7 mouse cellular contexts compared by ENCODE assay signal in genomic region chr2:75960366-75961330, GRCm38 (mm10). TPM values are rescaled to one million over a fixed set of nuclear protein-coding genes. Genes with fewer than 3 reads are reported as not detected.
DNase-seq lines count a peak whose midpoint lies in the region; ATAC-seq and TF ChIP-seq lines count a peak whose summit lies in the region.

No protein-coding gene starts in this region.

- 41% methylated on average over 15 of the region's 15 CpGs for WGBS in heart, embryonic 12.5 days
- 44% methylated on average over 15 of the region's 15 CpGs for WGBS in kidney, embryonic 15.5 days
- 46% methylated on average over 15 of the region's 15 CpGs for WGBS in midbrain, embryonic 11.5 days

- peak; percentile 75 for ATAC-seq in heart, embryonic 12.5 days (ENCODE audit: insufficient number of reproducible peaks, low FRiP score)
- peak; percentile 61 for ATAC-seq in kidney, embryonic 15.5 days (replicated peaks; ENCODE audit: low FRiP score)
- peak; percentile 33; the same call in 1 of the 2 replicates for ATAC-seq in midbrain, embryonic 11.5 days (ENCODE audit: low FRiP score)
- no peak for ATAC-seq in granulocyte monocyte progenitor cell, adult 5-6 weeks (replicated peaks; ENCODE audit: poor library complexity, severe bottlenecking)
- ATAC-seq in inflammation-experienced regulatory T-cells, adult 6 months: no peak

- peak overlapping the region; percentile 81 for H3K27ac ChIP-seq in heart, embryonic 12.5 days (ENCODE audit: poor library complexity, severe bottlenecking)
- peak overlapping the region; percentile 45 for H3K27ac ChIP-seq in kidney, embryonic 15.5 days
- H3K27ac ChIP-seq in midbrain, embryonic 11.5 days (ENCODE audit: low read depth, low read length): peak overlapping the region; percentile 74; the same call in 1 of the 2 replicates

- no peak for TF ChIP-seq POLR2A in brain, embryonic 14.5 days (IDR thresholded peaks at IDR 0.05; ENCODE audit: borderline replicate concordance, extremely low read depth, insufficient read depth, insufficient read length, poor library complexity, severe bottlenecking)

- DNase-seq in WW6 (ENCODE audit: low read depth, low spot score): peak; percentile 56
- DNase-seq in brain, embryonic 14.5 days (ENCODE audit: low read depth): peak; percentile 59
- no peak for DNase-seq in midbrain, embryonic 11.5 days (ENCODE audit: low spot score, missing footprints)

- no peaks in the 10 kb centered on the region for H3K9me3 ChIP-seq in heart, embryonic 12.5 days (replicated peaks)
- no peaks in the 10 kb centered on the region for H3K9me3 ChIP-seq in kidney, embryonic 15.5 days (replicated peaks)
- no peaks in the 10 kb centered on the region for H3K9me3 ChIP-seq in midbrain, embryonic 11.5 days (ENCODE audit: control insufficient read depth, low read length)

- H3K4me1 ChIP-seq in heart, embryonic 12.5 days (replicated peaks): peaks cover 42% of the 10 kb centered on the region
- H3K4me1 ChIP-seq in kidney, embryonic 15.5 days: peaks cover 39% of the 10 kb centered on the region
- peaks cover 35% of the 10 kb centered on the region for H3K4me1 ChIP-seq in midbrain, embryonic 11.5 days (ENCODE audit: control insufficient read depth, insufficient read depth, low read length)

- H3K9ac ChIP-seq in heart, embryonic 12.5 days: no peak overlapping the region
- H3K9ac ChIP-seq in kidney, embryonic 15.5 days: no peak overlapping the region
- peak overlapping the region; percentile 54 for H3K9ac ChIP-seq in midbrain, embryonic 11.5 days (ENCODE audit: low read length)

- no peak for TF ChIP-seq CTCF in brain, embryonic 14.5 days (IDR thresholded peaks at IDR 0.05; ENCODE audit: borderline replicate concordance, extremely low read depth, insufficient read depth, insufficient read length)

- peak overlapping the region; percentile 55 for H3K4me2 ChIP-seq in heart, embryonic 12.5 days
- H3K4me2 ChIP-seq in kidney, embryonic 15.5 days: peak overlapping the region; percentile 33; the same call in 1 of the 2 replicates
- H3K4me2 ChIP-seq in midbrain, embryonic 11.5 days: peak overlapping the region; percentile 26

- no peaks in the 10 kb centered on the region; the same call in none of the 2 replicates for H3K27me3 ChIP-seq in heart, embryonic 12.5 days (replicated peaks)
- H3K27me3 ChIP-seq in kidney, embryonic 15.5 days: 0 out of 2 replicates have a peak, but pooled peaks cover 2% of the 10 kb centered on the region
- no peaks in the 10 kb centered on the region for H3K27me3 ChIP-seq in midbrain, embryonic 11.5 days (ENCODE audit: control insufficient read depth, insufficient read depth, low read length)

- H3K4me3 ChIP-seq in heart, embryonic 12.5 days: peak overlapping the region; percentile 4; the same call in 1 of the 2 replicates
- H3K4me3 ChIP-seq in kidney, embryonic 15.5 days (replicated peaks): no peak overlapping the region
- H3K4me3 ChIP-seq in midbrain, embryonic 11.5 days (ENCODE audit: low read depth, low read length): no peak overlapping the region

- no peaks in the 10 kb centered on the region for H3K36me3 ChIP-seq in heart, embryonic 12.5 days
- no peaks in the 10 kb centered on the region for H3K36me3 ChIP-seq in kidney, embryonic 15.5 days
- H3K36me3 ChIP-seq in midbrain, embryonic 11.5 days (ENCODE audit: control insufficient read depth, insufficient read depth, low read length): no peaks in the 10 kb centered on the region

RNA-seq across cellular contexts. Expression of gene Ttc30a2, which starts 17.3 kb away (rescaled TPM):
- polyA plus RNA-seq in brain, embryonic 14.5 days (2012; rRNA removed): 0.83 and 1.2 TPM in 2 replicates
- polyA plus RNA-seq in heart, embryonic 12.5 days (2016; fragmentation: Nextera tagmentation; extraction: Ambion mirVana): 0.72 and 1.5 TPM in 2 replicates
- 0.47 and 0.98 TPM in 2 replicates for polyA plus RNA-seq in kidney, embryonic 15.5 days (2015; fragmentation: Nextera tagmentation; extraction: Ambion mirVana)
- polyA plus RNA-seq in midbrain, embryonic 11.5 days (2014; fragmentation: Nextera tagmentation; extraction: Ambion mirVana): 0.96 and 0.98 TPM in 2 replicates
- total RNA-seq in granulocyte monocyte progenitor cell, adult 5-6 weeks (2014; fragmentation: Nextera tagmentation): not detected in 2 replicates
- total RNA-seq in granulocyte monocyte progenitor cell, adult 5-6 weeks (2017): 0.30 TPM in 1 of 2 replicates, not detected in the other
- polyA plus RNA-seq in inflammation-experienced regulatory T-cells, adult 6 months (2017; shearing (Covaris generic)): not detected

RNA-seq across cellular contexts. Expression of gene Ttc30a1, which starts 21.1 kb away (rescaled TPM):
- 8.4 and 9.1 TPM in 2 replicates for polyA plus RNA-seq in brain, embryonic 14.5 days (2012; rRNA removed)
- 6.1 and 6.7 TPM in 2 replicates for polyA plus RNA-seq in heart, embryonic 12.5 days (2016; fragmentation: Nextera tagmentation; extraction: Ambion mirVana)
- 8.2 and 9.2 TPM in 2 replicates for polyA plus RNA-seq in kidney, embryonic 15.5 days (2015; fragmentation: Nextera tagmentation; extraction: Ambion mirVana)
- polyA plus RNA-seq in midbrain, embryonic 11.5 days (2014; fragmentation: Nextera tagmentation; extraction: Ambion mirVana): 11.4 and 12.0 TPM in 2 replicates
- 0.73 and 0.98 TPM in 2 replicates for total RNA-seq in granulocyte monocyte progenitor cell, adult 5-6 weeks (2014; fragmentation: Nextera tagmentation)
- 4.1 and 4.5 TPM in 2 replicates for total RNA-seq in granulocyte monocyte progenitor cell, adult 5-6 weeks (2017)
- polyA plus RNA-seq in inflammation-experienced regulatory T-cells, adult 6 months (2017; shearing (Covaris generic)): 1 to 10 TPM in 1 of 3 experiments, under 1 TPM in 2; 0.54 to 1.1 (median 0.71) TPM

RNA-seq across cellular contexts. Expression of gene Ttc30b, which starts 22.3 kb away (rescaled TPM):
- polyA plus RNA-seq in brain, embryonic 14.5 days (2012; rRNA removed): 12.1 and 13.5 TPM in 2 replicates
- polyA plus RNA-seq in heart, embryonic 12.5 days (2016; fragmentation: Nextera tagmentation; extraction: Ambion mirVana): 9.7 and 10.7 TPM in 2 replicates
- polyA plus RNA-seq in kidney, embryonic 15.5 days (2015; fragmentation: Nextera tagmentation; extraction: Ambion mirVana): 11.8 and 12.3 TPM in 2 replicates
- 8.6 and 9.0 TPM in 2 replicates for polyA plus RNA-seq in midbrain, embryonic 11.5 days (2014; fragmentation: Nextera tagmentation; extraction: Ambion mirVana)
- 1.1 and 1.4 TPM in 2 replicates for total RNA-seq in granulocyte monocyte progenitor cell, adult 5-6 weeks (2014; fragmentation: Nextera tagmentation)
- 1.8 and 3.1 TPM in 2 replicates for total RNA-seq in granulocyte monocyte progenitor cell, adult 5-6 weeks (2017)
- 1 to 10 TPM in 2 of 3 experiments, under 1 TPM in 1; 0.74 to 2.6 (median 1.7) TPM for polyA plus RNA-seq in inflammation-experienced regulatory T-cells, adult 6 months (2017; shearing (Covaris generic))

Comparison
In these comparisons a context has a peak if more than half of its experiments do, and no peak if none do; other contexts are left out.
1. ATAC-seq: peak in heart, embryonic 12.5 days (single experiment), kidney, embryonic 15.5 days (single experiment) and midbrain, embryonic 11.5 days (single experiment); none in granulocyte monocyte progenitor cell, adult 5-6 weeks (single experiment) and inflammation-experienced regulatory T-cells, adult 6 months (single experiment).
2. Peak in every context shown above with its lines, with median percentiles within 50 percentile points of each other: H3K27ac ChIP-seq and H3K4me2 ChIP-seq.